Mouse (Mus musculus): ENCODE data around the gene Fcgr4. TPM values are rescaled to one million over a fixed set of nuclear protein-coding genes. Genes with fewer than 3 reads are reported as not detected.

The Fcgr4 gene
- total RNA-seq (2023): 0.47 TPM

DNA sequence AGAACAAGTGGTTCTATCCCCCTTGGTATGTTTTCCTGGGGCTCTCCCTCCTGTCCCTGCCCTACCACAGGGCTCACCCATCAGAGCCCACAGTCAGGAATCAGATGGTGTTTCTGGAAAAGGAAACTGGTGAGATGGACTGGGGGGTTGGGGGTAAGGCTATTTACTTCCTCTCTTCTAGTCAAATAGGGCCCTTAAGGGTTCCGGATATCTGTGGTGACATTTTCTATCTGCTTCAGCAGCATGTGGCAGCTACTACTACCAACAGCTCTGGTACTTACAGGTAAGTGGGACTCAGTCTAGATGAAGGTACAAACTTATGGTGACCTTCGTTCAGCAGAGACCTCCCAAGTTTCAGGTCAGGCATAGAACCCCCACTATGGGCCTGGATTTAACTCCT, at the start of gene Fcgr4:
Gene Fcgr4 (plus strand): TSS at position 184 of the 400 bp plus-strand sequence.

DNA sequence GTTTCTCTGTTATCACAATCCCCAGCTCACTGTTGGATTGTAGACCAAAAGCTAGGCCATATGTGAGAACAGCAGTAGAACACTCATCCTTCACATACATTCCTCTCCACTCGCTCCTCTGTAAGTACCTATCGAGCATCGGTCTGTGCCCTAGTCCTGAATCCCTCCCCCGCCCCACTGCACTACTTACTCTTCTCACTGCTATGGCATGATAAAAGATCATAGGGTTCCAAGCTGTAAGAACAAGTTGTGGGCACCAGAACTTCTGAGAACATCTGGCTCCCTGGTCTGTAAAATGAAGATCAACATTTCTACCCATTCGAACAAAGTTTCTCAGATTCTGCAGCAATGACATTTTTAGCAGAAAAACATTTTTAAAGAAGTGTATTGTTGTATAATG, 42.3 kb upstream of the Fcgr4 start, which contains the start of gene Fcgr2b:
Gene Fcgr2b (minus strand): TSS at position 101 of the 400 bp plus-strand sequence.

DNA sequence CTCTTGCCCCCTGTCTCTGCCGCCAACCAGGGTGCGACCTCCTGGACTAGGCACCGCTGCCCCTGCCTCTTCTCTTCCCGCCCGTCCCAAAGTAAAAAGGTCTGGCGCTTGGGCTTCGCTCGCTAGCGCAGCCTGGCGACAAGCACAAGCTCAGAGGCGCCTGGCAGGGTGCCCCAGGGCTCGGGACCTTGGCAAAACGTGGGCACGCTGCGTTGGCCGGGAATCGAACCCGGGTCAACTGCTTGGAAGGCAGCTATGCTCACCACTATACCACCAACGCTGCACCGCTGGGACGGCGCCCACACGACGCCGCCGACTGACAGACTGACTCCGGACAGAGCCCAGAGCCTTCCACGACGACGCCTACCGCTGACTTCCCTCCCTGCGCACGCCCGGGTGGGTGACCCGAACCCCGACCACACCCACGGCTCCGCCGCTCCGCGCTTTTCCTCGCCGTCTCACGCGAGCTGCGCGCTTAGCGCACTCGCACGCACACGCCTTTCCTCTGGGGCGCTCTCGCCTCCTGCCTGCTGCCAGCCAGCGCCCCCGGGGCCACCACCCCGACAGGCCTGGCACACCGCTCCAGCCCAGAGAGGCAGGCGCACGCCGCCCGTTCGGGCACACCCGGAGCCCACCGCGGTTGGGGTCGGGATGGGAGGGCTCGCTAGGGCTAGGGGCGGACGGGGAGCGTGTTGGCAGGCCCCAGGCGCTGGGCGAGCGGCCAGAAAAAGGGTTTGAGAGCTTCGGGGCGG, 45.9 kb downstream of the Fcgr4 start, which contains the start of gene Fcgr3:
Gene Fcgr3 (minus strand): TSS at position 445 of the 752 bp plus-strand sequence.

Other genes with a start within 250 kb of the Fcgr4 start
- 8.4 TPM for gene Atf6, start 151.1 kb upstream of the Fcgr4 start, total RNA-seq (2023)
- not detected for gene Gm26620, start 133.9 kb upstream of the Fcgr4 start, total RNA-seq (2023)
- 21.9 TPM for gene Dusp12, start 133.4 kb upstream of the Fcgr4 start, total RNA-seq (2023)
- not detected for gene Fcrlb, start 106.0 kb upstream of the Fcgr4 start, total RNA-seq (2023)
- gene Fcrla, start 91.3 kb upstream of the Fcgr4 start, total RNA-seq (2023): 13.2 TPM
- 8.7 TPM for gene Fcgr2b, start 42.4 kb upstream of the Fcgr4 start, total RNA-seq (2023)
- 5.6 TPM for gene Fcgr3, start 46.0 kb downstream of the Fcgr4 start, total RNA-seq (2023)
- not detected for gene Cfap126, start 95.0 kb downstream of the Fcgr4 start, total RNA-seq (2023)
- gene Sdhc, start 131.7 kb downstream of the Fcgr4 start, total RNA-seq (2023): 113 TPM
- gene Mpz, start 131.8 kb downstream of the Fcgr4 start, total RNA-seq (2023): not detected
- gene Pcp4l1, start 177.3 kb downstream of the Fcgr4 start, total RNA-seq (2023): not detected
- not detected for gene Nr1i3, start 195.1 kb downstream of the Fcgr4 start, total RNA-seq (2023)
- gene Tomm40l, start 203.6 kb downstream of the Fcgr4 start, total RNA-seq (2023): 21.0 TPM
- not detected for gene Apoa2, start 206.1 kb downstream of the Fcgr4 start, total RNA-seq (2023)
- 15.1 TPM for gene Fcer1g, start 215.4 kb downstream of the Fcgr4 start, total RNA-seq (2023)
- gene Adamts4, start 231.5 kb downstream of the Fcgr4 start, total RNA-seq (2023): not detected
- 115 TPM for gene Ndufs2, start 232.5 kb downstream of the Fcgr4 start, total RNA-seq (2023)

All from CD4-positive naive resting alpha-beta T cell, adult 57 days (primary cell).